13 mouse cellular contexts compared by ENCODE assay signal in genomic region chr7:35733313-35734050, GRCm38 (mm10). TPM values are rescaled to one million over a fixed set of nuclear protein-coding genes. Genes with fewer than 3 reads are reported as not detected.
DNase-seq lines count a peak whose midpoint lies in the region; ATAC-seq and TF ChIP-seq lines count a peak whose summit lies in the region.
"Had no signal": no experiment of that assay in that cellular context is flagged by ENCODE, and none has a peak within 500 bp of the region (broad histone marks: within the 10 kb centered on the region; RNA-seq: fewer than 3 reads in every experiment).

No protein-coding gene starts in this region.

- DNase-seq in embryonic facial prominence, embryonic 14.5 days (ENCODE audit: low spot score) = peak; percentile 76
- DNase-seq in embryonic facial prominence, embryonic 10.5 days (ENCODE audit: low spot score) = no peak
- DNase-seq in layer of hippocampus, postnatal 10 days (ENCODE audit: low spot score in 2 of 2) = peak; percentile 69 to 72
- no peak for DNase-seq in layer of hippocampus, postnatal 25 days (ENCODE audit: extremely low spot score in 1 of 2, low spot score in 1 of 2)
- DNase-seq in brain, embryonic 14.5 days (ENCODE audit: low read depth) = peak; percentile 94
- DNase-seq in heart, adult 9 months (ENCODE audit: low spot score in 2 of 2) = no peak
- DNase-seq: heart, adult 11 months; heart, postnatal 36 days; lung, adult 18-20 months had no signal

- peaks cover 35% of the 10 kb centered on the region for H3K36me3 ChIP-seq in embryonic facial prominence, embryonic 14.5 days (ENCODE audit: control insufficient read depth, insufficient read depth, low read length)
- H3K36me3 ChIP-seq in embryonic facial prominence, embryonic 10.5 days (replicated peaks) = peaks cover 75% of the 10 kb centered on the region
- peaks cover 16% of the 10 kb centered on the region for H3K36me3 ChIP-seq in hindbrain, embryonic 15.5 days

- ATAC-seq in embryonic facial prominence, embryonic 14.5 days (ENCODE audit: low read depth) = peak; percentile 71
- peak; percentile 44; the same call in 1 of the 2 replicates for ATAC-seq in hindbrain, embryonic 15.5 days (ENCODE audit: low FRiP score, low read depth)
- ATAC-seq in erythroid progenitor cell, adult 5-6 weeks (replicated peaks; ENCODE audit: low FRiP score, poor library complexity, severe bottlenecking) = no peak

- H3K27me3 ChIP-seq in embryonic facial prominence, embryonic 14.5 days (replicated peaks; ENCODE audit: control insufficient read depth, insufficient read depth, low read length) = no peaks in the 10 kb centered on the region
- H3K27me3 ChIP-seq in embryonic facial prominence, embryonic 10.5 days (replicated peaks; ENCODE audit: low read depth, poor library complexity, severe bottlenecking) = no peaks in the 10 kb centered on the region
- no peaks in the 10 kb centered on the region for H3K27me3 ChIP-seq in hindbrain, embryonic 15.5 days
- H3K27me3 ChIP-seq: megakaryocyte, embryonic 14.5 days had no signal

- WGBS in embryonic facial prominence, embryonic 14.5 days = 70% methylated on average over 14 of the region's 14 CpGs
- WGBS in embryonic facial prominence, embryonic 10.5 days = 86% methylated on average over 14 of the region's 14 CpGs
- 46% methylated on average over 14 of the region's 14 CpGs for WGBS in hindbrain, embryonic 15.5 days

- H3K4me2 ChIP-seq in embryonic facial prominence, embryonic 14.5 days (ENCODE audit: low read depth, low read length) = no peak overlapping the region
- no peak overlapping the region for H3K4me2 ChIP-seq in hindbrain, embryonic 15.5 days

- no peak overlapping the region for H3K4me3 ChIP-seq in embryonic facial prominence, embryonic 14.5 days (ENCODE audit: low read depth, low read length)
- no peak overlapping the region for H3K4me3 ChIP-seq in embryonic facial prominence, embryonic 10.5 days
- no peak overlapping the region for H3K4me3 ChIP-seq in hindbrain, embryonic 15.5 days
- H3K4me3 ChIP-seq: megakaryocyte, embryonic 14.5 days had no signal

- no peak for TF ChIP-seq CTCF in brain, embryonic 14.5 days (IDR thresholded peaks at IDR 0.05; ENCODE audit: borderline replicate concordance, extremely low read depth, insufficient read depth, insufficient read length)

- no peak for TF ChIP-seq POLR2A in brain, embryonic 14.5 days (IDR thresholded peaks at IDR 0.05; ENCODE audit: borderline replicate concordance, extremely low read depth, insufficient read depth, insufficient read length, poor library complexity, severe bottlenecking)

- H3K27ac ChIP-seq in embryonic facial prominence, embryonic 14.5 days (replicated peaks; ENCODE audit: low read depth, low read length) = no peak overlapping the region
- no peak overlapping the region for H3K27ac ChIP-seq in embryonic facial prominence, embryonic 10.5 days (replicated peaks)
- H3K27ac ChIP-seq in hindbrain, embryonic 15.5 days (replicated peaks) = peak overlapping the region; percentile 46; the same call in 1 of the 2 replicates

- H3K4me1 ChIP-seq in embryonic facial prominence, embryonic 14.5 days (ENCODE audit: control insufficient read depth, insufficient read depth, low read length) = no peaks in the 10 kb centered on the region; the same call in 1 of the 2 replicates
- no peaks in the 10 kb centered on the region for H3K4me1 ChIP-seq in embryonic facial prominence, embryonic 10.5 days
- H3K4me1 ChIP-seq in hindbrain, embryonic 15.5 days (replicated peaks) = peaks cover 12% of the 10 kb centered on the region; the same call in 1 of the 2 replicates
- H3K4me1 ChIP-seq: megakaryocyte, embryonic 14.5 days had no signal

- H3K9me3 ChIP-seq in embryonic facial prominence, embryonic 14.5 days (ENCODE audit: control insufficient read depth, low read length) = 0 out of 2 replicates have a peak, but pooled peaks cover 4% of the 10 kb centered on the region
- peaks cover 6% of the 10 kb centered on the region; the same call in 1 of the 2 replicates for H3K9me3 ChIP-seq in embryonic facial prominence, embryonic 10.5 days
- no peaks in the 10 kb centered on the region for H3K9me3 ChIP-seq in hindbrain, embryonic 15.5 days
- H3K9me3 ChIP-seq: G1E had no signal

- no peak overlapping the region for H3K9ac ChIP-seq in embryonic facial prominence, embryonic 14.5 days (ENCODE audit: low read depth, low read length)
- no peak overlapping the region for H3K9ac ChIP-seq in hindbrain, embryonic 15.5 days

RNA-seq across cellular contexts. Expression of gene Dpy19l3, which starts 20.8 kb away (rescaled TPM):
- 34.9 and 38.9 TPM in 2 replicates for polyA plus RNA-seq in embryonic facial prominence, embryonic 14.5 days (2014; fragmentation: Nextera tagmentation; extraction: Ambion mirVana)
- 30.6 TPM in 2 replicates for polyA plus RNA-seq in embryonic facial prominence, embryonic 10.5 days (2016; fragmentation: Nextera tagmentation; extraction: Ambion mirVana)
- total RNA-seq in layer of hippocampus, postnatal 10 days (2021) = 10 to 100 TPM; 83.6 to 84.5 TPM
- 10 to 100 TPM; 78.7 to 87.5 TPM for total RNA-seq in layer of hippocampus, postnatal 25 days (2021)
- polyA plus RNA-seq in brain, embryonic 14.5 days (2012; rRNA removed) = 19.8 and 25.2 TPM in 2 replicates
- polyA plus RNA-seq in hindbrain, embryonic 15.5 days (2015; fragmentation: Nextera tagmentation; extraction: Ambion mirVana) = 39.5 and 43.6 TPM in 2 replicates
- total RNA-seq in erythroid progenitor cell, adult 5-6 weeks (2015; ENCODE audit: low replicate concordance) = 4.2 and 5.0 TPM in 2 replicates
- total RNA-seq in erythroid progenitor cell, adult 5-6 weeks (2017; ENCODE audit: low replicate concordance) = 1.0 and 12.7 TPM in 2 replicates

Comparison
In these comparisons a context has a peak if more than half of its experiments do, and no peak if none do; other contexts are left out.
1. DNase-seq: peak in embryonic facial prominence, embryonic 14.5 days (single experiment), layer of hippocampus, postnatal 10 days (2 of 2) and brain, embryonic 14.5 days (single experiment); none in embryonic facial prominence, embryonic 10.5 days (single experiment), layer of hippocampus, postnatal 25 days (0 of 2) and heart, adult 9 months (0 of 2).